Mouse (Mus musculus) right cerebral cortex, postnatal 4 days (tissue): ENCODE measurements around the gene Gm13272.
"Not testable (repeated sequence)": the region's sequence is repeated elsewhere in the genome, so short reads cannot be mapped to it uniquely, and the experiment has no call there.

ENCODE experiments used
- DNase-seq: peaks from one replicate; pipeline ENCODE4 v3.0.0-alpha.2; 2022

Gm13272 gene

GRCm38 (mm10) chr4:88788402-88788801 lies 8.8 kb downstream of the Gm13272 start, which contains the start of gene Gm13277:
Gene Gm13277, plus strand, starts transcription at chr4:88788632.
- DNase-seq: peak; percentile 47

- not testable (repeated sequence) for DNase-seq
Measured at GRCm38 (mm10) chr4:88791250-88791649, 11.6 kb downstream of the Gm13272 start, which contains the start of gene Gm13278. Gene Gm13278, plus strand, starts transcription at chr4:88791550.

- DNase-seq: peak; percentile 22
Measured at GRCm38 (mm10) chr4:88793936-88794675, 14.5 kb downstream of the Gm13272 start, which contains the start of gene Gm13275. Gene Gm13275, plus strand, starts transcription at chr4:88794487.

GRCm38 (mm10) chr4:88797097-88797496 lies 17.4 kb downstream of the Gm13272 start, which contains the start of gene Gm13279:
Gene Gm13279, plus strand, starts transcription at chr4:88797397.
- DNase-seq: not testable (repeated sequence)

GRCm38 (mm10) chr4:88799365-88799764 lies 19.7 kb downstream of the Gm13272 start, which contains the start of gene Gm13285:
Gene Gm13285, plus strand, starts transcription at chr4:88799665.
- DNase-seq: not testable (repeated sequence)

GRCm38 (mm10) chr4:88802954-88803353 lies 23.3 kb downstream of the Gm13272 start, which contains the start of gene Gm13287:
Gene Gm13287, plus strand, starts transcription at chr4:88803254.
- not testable (repeated sequence) for DNase-seq

GRCm38 (mm10) chr4:88805231-88805630 lies 25.6 kb downstream of the Gm13272 start, which contains the start of gene Gm13288:
Gene Gm13288, plus strand, starts transcription at chr4:88805531.
- DNase-seq: not testable (repeated sequence)

GRCm38 (mm10) chr4:88805761-88806160 lies 26.1 kb downstream of the Gm13272 start:
- not testable (repeated sequence) for DNase-seq

GRCm38 (mm10) chr4:88815928-88816327 lies 36.3 kb downstream of the Gm13272 start, which contains the start of gene Ifna7:
Gene Ifna7, plus strand, starts transcription at chr4:88816228.
- DNase-seq: no peak

- DNase-seq: no peak
Measured at GRCm38 (mm10) chr4:88819659-88820058, 40.0 kb downstream of the Gm13272 start, which contains the start of gene Ifna11. Gene Ifna11, plus strand, starts transcription at chr4:88819959.

- DNase-seq: peak; percentile 21
Measured at GRCm38 (mm10) chr4:88822995-88823394, 43.3 kb downstream of the Gm13272 start.

- not testable (repeated sequence) for DNase-seq
Measured at GRCm38 (mm10) chr4:88827116-88827515, 47.5 kb downstream of the Gm13272 start, which contains the start of gene Ifna6. Gene Ifna6, plus strand, starts transcription at chr4:88827416.
